Mouse (Mus musculus) kidney, adult 8-10 months (tissue): Measurements from ENCODE around the gene U2af1.

ENCODE experiments used
- DNase-seq, 2 experiments: peaks; one replicate each; pipeline ENCODE4 v3.0.0; 2022

The U2af1 gene

DNA sequence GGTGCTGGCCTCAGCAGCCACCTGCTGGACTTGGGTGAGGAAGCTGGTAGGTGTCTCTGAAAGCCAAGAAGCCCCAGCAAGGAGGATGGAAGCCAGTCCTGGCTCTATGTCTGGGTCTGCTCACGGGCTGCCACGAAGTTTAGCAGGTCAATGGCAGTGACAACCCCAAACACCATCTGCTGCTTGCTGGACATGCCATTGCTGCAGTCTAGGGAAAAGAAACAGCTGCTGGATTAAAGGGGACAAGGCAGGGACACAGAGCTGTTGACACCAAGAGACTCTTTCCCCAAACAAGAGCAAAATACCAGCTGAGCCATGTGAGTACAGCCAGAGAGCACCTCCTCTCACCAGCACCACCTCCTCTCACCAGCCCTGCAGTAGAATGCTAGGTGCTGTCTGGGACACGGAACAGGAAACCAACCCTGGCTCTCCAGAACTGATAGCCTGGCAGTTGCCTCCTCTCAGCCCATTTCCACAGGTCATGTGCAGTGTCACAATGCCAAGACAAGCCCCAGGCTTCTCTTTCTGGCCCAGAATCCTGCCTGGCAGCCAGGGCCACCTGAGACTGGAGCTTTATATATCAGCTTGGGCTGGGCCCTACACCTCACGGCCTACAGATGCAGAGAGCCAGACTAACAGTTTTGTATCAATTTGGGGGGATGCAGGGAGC lies 45.5 kb downstream of the U2af1 start:
- no peak for DNase-seq

DNA sequence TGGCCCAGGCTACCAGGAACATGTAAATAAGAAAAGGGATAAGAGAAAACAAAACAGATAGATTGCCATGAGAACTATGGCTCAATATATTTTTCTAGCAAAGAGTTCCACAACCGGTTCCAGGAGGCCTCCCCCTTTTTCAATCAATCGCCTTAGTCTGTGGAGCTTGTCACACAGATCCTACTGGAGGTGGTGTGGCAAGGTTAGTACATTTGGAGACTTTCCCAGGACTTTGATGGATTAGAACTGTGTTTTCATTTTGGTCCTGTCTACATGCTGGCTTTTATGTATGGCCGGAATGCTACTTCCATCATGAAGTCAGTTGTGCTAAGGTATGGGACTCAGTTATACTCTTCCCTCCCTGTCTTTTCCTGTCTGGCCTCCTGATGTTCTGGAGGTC lies 48.8 kb downstream of the U2af1 start:
- no peak for DNase-seq

DNA sequence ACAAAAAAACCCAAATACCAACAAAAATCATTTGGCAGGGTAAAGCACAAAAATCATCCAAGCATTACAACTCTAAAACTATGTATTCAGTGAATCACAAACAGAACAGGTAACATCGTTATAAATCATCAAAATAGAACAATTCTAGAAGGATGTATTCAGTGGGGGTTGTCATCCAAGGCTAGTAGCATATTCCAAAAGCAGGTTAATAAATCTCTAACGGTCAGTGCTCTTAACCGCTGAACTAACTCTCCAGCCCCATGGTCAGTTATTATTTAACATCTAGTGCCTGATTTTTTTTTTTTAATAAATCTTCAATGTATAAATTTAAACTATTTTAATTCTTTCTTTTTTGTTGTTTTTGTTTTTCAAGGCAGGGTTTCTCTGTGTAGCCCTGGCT lies 49.5 kb downstream of the U2af1 start:
- DNase-seq: peak in 1 of 2 experiments; percentile 32

DNA sequence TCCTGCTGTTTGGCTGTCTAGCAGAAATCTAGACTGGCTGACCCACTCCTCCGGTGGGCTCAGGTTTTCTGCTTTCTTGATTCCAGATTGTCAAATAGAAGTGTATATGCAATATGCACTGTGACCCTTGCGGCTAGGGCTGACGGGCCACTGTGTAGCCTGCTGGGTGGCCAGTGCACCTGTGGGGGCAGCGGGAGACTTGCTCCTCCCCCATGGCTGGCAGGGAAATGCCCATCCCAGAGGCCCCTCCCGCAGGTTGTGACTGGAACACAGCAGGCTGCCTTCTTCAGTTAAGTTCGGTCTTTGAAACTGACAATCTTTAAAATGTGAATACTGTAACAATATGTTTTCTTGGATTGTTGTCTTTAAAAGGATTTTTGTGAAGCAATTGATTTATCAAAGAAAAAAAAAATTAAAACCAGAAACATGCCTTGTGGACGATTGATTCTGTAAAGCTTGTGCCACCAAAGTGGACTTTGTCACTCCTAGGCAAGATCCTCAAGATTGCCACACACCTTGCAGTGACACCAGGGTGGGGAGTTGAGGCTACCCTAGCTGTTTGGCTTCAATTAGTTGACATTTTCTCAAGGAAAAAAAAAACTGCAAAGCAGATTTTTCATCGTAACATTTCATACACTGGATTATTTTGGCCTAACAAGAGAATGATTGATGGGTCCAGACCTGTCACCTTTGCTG lies 51.3 kb downstream of the U2af1 start:
- peak in 1 of 2 experiments; percentile 27 for DNase-seq

DNA sequence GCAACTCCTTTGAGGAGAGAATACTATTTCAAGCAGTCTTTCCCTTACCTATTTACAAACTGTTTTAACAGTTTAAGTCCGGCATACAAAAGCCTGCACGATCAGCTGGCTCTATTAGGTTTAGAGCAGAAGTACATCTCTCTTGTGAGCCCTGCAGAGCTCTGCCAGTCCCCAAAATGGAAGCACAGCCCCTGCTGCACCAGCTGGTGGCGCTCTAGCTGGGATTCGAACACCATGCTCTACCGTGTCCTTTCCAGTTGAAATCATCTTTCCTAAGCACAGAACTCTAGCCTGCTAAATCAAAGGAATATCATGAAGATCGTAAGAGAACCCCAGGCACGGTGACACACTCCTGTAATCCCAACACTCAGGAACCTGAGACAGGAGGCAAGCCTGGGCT lies 52.3 kb downstream of the U2af1 start:
- DNase-seq: no peak

DNA sequence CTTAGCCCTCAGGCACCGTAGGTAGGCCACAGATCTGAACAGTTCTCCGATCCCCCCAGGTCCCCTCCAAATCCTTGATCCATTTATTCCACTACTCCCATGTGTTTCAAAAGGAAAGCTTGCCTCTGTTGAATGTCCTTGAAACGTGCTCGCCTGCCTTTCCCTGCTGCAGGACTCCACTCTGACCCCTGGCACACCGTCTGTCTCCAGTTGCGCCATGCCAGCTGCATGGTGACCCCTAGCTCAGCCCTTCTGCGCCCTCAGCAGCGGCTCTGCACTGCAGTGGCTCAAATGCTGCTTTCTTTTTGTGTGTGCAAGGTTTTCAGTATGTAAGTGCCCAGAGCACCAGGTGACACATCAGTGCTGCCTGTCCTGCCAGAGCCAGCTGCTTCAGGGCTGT lies 60.1 kb downstream of the U2af1 start:
- DNase-seq: peak in 1 of 2 experiments; percentile 25

DNA sequence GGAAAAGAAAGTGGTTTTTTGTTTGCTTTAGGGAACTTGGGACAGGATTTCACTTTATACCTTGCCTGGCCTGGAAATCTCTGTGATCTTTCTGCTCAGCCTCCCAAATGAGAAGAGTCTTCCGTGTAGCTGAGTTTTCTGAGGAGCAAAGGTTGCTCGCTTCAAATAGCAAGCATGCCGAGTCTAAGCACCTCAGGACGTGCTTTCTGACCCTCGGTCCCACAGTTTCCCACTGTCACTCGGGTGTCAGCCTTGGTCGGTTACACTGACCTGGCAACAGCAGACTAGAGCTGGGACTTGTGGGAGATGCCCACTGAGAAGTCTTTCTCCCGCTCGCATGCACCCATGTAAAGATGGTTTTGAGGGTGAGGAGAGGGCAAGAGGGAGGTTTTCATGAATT lies 60.7 kb downstream of the U2af1 start:
- DNase-seq: peak; percentile 44 to 50
